Mouse (Mus musculus) heart, embryonic 14.5 days (tissue): ENCODE results near the gene Lrp2bp. TPM values are rescaled to one million over a fixed set of nuclear protein-coding genes. Genes with fewer than 3 reads are reported as not detected.

Experiments
- ATAC-seq: fragments of 200-750 bp; cut with Nextera tagmentation; 2 replicates; pipeline ENCODE4 v1.8.0; 2017; ENCODE audit warnings: low read depth, moderate TSS enrichment; ENCODE audit not compliant: insufficient number of reproducible peaks, insufficient read depth, low FRiP score
- H3K27ac ChIP-seq, 2 experiments: fragments of 200-500 bp in 1 of 2; fragments of 300-500 bp in 1 of 2; sonication (generic) in 1 of 2; replicated peaks in 1 of 2; 2 replicates each; pipeline ENCODE4 v1.5.1; 2012 to 2014; ENCODE audit warnings: low read depth in 2 of 2, low read length in 2 of 2, control low read depth in 1 of 2, mild to moderate bottlenecking in 1 of 2, mixed read lengths in 1 of 2; ENCODE audit not compliant: control insufficient read depth in 1 of 2, insufficient read depth in 1 of 2
- H3K27me3 ChIP-seq: fragments of 300-500 bp; sonication (generic); 2 replicates; pipeline ENCODE4 v1.6.1; 2014; ENCODE audit warnings: mild to moderate bottlenecking, low read length, control low read depth; ENCODE audit not compliant: control insufficient read depth, insufficient read depth
- H3K36me3 ChIP-seq: fragments of 300-500 bp; sonication (generic); 2 replicates; pipeline ENCODE4 v1.6.1; 2014; ENCODE audit warnings: mild to moderate bottlenecking, control low read depth, low read length, mixed read lengths; ENCODE audit not compliant: control insufficient read depth, insufficient read depth
- H3K4me1 ChIP-seq, 2 experiments: fragments of 200-500 bp in 1 of 2; fragments of 300-500 bp in 1 of 2; sonication (generic) in 1 of 2; 2 replicates each; pipeline ENCODE4 v1.6.1; 2012 to 2014; ENCODE audit warnings: low read length in 2 of 2, control low read depth in 1 of 2, mixed read lengths in 1 of 2; ENCODE audit not compliant: control insufficient read depth in 2 of 2, insufficient read depth in 2 of 2
- H3K4me2 ChIP-seq: fragments of 300-500 bp; sonication (generic); 2 replicates; pipeline ENCODE4 v1.6.1; 2014; ENCODE audit warnings: mild to moderate bottlenecking, low read length
- H3K4me3 ChIP-seq, 2 experiments: fragments of 200-500 bp in 1 of 2; fragments of 300-500 bp in 1 of 2; sonication (generic) in 1 of 2; 2 replicates each; pipeline ENCODE4 v1.5.1; 2012 to 2014; ENCODE audit warnings: low read length in 2 of 2, mild to moderate bottlenecking in 2 of 2, control low read depth in 1 of 2, low read depth in 1 of 2, moderate library complexity in 1 of 2; ENCODE audit not compliant: control insufficient read depth in 1 of 2, insufficient read depth in 1 of 2
- H3K9ac ChIP-seq: fragments of 300-500 bp; sonication (generic); 2 replicates; pipeline ENCODE4 v1.6.1; 2014; ENCODE audit warnings: mild to moderate bottlenecking, low read length
- H3K9me3 ChIP-seq: fragments of 300-500 bp; sonication (generic); 2 replicates; pipeline ENCODE4 v1.6.1; 2016; ENCODE audit warnings: low read length, control low read depth; ENCODE audit not compliant: control insufficient read depth
- WGBS: fragments of 180-500 bp; shearing (Covaris S2); extraction: QIAGEN DNeasy Blood & Tissue Kit; methylation state at CpG from one replicate; pipeline ENCODE4 v1.1.7; 2014; 5-methylcytosine and 5-hydroxymethylcytosine counted together
- polyA plus RNA-seq: library from polyadenylated mRNA; unstranded; fragments of >200 nt; fragmentation: Nextera tagmentation; extraction: Ambion mirVana; gene quantifications from 2 replicates; pipeline ENCODE4 v1.2.1, GENCODE M21; 2014

The Lrp2bp gene
- polyA plus RNA-seq, 1 experiment from 2014 or later, result 1.3 TPM

- ATAC-seq, result no peak
- Histone ChIP-seq H3K4me2 (no peak overlapping the region), H3K9me3 (no peaks in the 10 kb centered on the region), H3K27me3 (no peaks in the 10 kb centered on the region), H3K27ac (no peak overlapping the region), H3K4me1 (peaks cover 2 to 5% of the 10 kb centered on the region in 2 experiments; a peak in 3 of 4 replicates), H3K4me3 (no peak overlapping the region), H3K36me3 (peaks cover 34% of the 10 kb centered on the region), H3K9ac (no peak overlapping the region)
- WGBS, result 64% methylated on average over 1 of the region's 1 CpGs
These were observed 40.6 kb downstream of the Lrp2bp start for GRCm38 (mm10) chr8:46039666-46040065.

- Histone ChIP-seq H3K27ac (no peak overlapping the region), H3K36me3 (peaks cover 34% of the 10 kb centered on the region), H3K4me1 (peaks cover 2 to 5% of the 10 kb centered on the region in 2 experiments; a peak in 3 of 4 replicates)
These were observed 41.2 kb downstream of the Lrp2bp start for GRCm38 (mm10) chr8:46040260-46040659.

DNA sequence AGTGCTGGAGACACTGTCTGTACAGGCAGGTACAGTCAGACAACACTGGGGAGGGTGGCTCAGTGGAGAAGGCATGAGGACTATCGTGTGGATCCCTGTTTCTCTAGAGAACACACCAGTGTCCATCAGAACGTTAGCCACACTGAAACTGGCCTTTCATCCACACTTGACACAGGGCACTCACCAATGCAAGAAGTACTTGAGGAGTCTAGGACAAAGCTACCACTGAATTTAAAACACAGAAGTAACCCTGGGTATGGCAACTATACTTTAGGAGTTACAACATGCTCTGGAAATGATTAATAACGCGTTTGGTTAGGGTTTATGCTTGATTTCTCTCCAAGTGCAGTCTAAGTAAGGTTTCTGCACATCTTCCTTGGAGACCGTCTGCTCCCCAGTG lies 73.7 kb downstream of the Lrp2bp start:
- Histone ChIP-seq H3K4me1 (0 out of 4 replicates have a peak, but pooled peaks cover 0 to 3% of the 10 kb centered on the region in 2 experiments), H3K27ac (no peak overlapping the region), H3K27me3 (no peaks in the 10 kb centered on the region), H3K9ac (no peak overlapping the region), H3K9me3 (no peaks in the 10 kb centered on the region), H3K4me2 (no peak overlapping the region), H3K36me3 (peaks cover 7% of the 10 kb centered on the region), H3K4me3 (no peak overlapping the region)
- WGBS, result 87% methylated on average over 5 of the region's 5 CpGs
- ATAC-seq, result no peak

More at GRCm38 (mm10) chr8:46040260-46040659, 41.2 kb downstream of the Lrp2bp start:
- Histone ChIP-seq H3K9ac (no peak overlapping the region), H3K4me3 (no peak overlapping the region), H3K9me3 (no peaks in the 10 kb centered on the region), H3K27me3 (no peaks in the 10 kb centered on the region), H3K4me2 (no peak overlapping the region)
- 33% methylated on average over 13 of the region's 13 CpGs for WGBS
- ATAC-seq, result no peak

DNA sequence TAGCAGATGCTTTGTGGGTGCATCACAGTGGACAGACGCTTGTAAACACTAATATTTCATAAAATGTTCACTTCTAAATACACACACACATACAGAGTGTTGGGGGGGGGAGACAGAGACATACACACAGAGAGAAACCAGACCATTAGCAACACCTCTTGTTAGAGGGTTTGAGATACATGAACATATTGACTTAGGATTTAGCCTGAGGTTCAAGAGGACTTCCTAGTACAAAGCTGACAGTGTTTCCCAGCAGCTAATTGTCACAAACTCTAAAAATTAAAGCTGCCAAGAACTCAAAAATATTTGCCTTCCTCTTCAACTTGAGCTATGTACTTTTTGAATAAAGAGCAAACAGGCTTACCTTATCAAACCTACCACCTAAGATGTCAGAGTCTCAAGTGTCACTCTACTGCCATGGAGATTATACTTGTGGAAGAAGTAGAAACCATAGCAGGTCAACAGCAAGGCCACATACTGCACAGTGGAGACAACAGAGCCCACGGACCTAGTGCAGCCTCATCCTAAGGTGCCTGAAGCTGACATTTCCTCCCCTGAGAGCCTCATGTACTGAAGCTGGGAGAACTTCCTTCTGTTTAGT lies 74.5 kb downstream of the Lrp2bp start:
- ATAC-seq, result no peak
- Histone ChIP-seq H3K4me3 (no peak overlapping the region), H3K9ac (no peak overlapping the region), H3K27me3 (no peaks in the 10 kb centered on the region), H3K27ac (no peak overlapping the region), H3K4me1 (0 out of 4 replicates have a peak, but pooled peaks cover 0 to 3% of the 10 kb centered on the region in 2 experiments), H3K4me2 (no peak overlapping the region), H3K36me3 (peaks cover 5% of the 10 kb centered on the region), H3K9me3 (no peaks in the 10 kb centered on the region)
- 75% methylated on average over 2 of the region's 2 CpGs for WGBS

DNA sequence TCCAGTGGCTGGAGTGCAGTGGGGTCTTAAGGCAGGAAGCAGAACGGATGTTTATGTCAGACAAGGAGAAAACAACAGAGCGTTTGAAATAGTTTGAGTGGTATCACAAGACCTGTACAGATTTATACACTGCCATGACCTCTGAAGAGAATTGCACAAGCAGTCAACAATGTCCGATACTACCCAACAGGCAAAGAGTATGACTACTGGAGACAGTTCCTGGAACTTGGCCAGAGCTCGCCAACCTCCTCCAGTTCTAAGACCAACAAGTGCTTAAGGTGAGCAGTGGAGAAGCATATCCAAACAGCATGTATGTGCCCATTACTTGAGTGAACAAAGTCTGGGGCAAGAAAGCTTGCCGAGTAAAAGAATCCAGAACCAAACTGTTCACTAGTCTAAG lies 76.1 kb downstream of the Lrp2bp start:
- 86% methylated on average over 5 of the region's 5 CpGs for WGBS
- H3K9ac ChIP-seq, result no peak overlapping the region
- H3K4me1 ChIP-seq, result 0 out of 4 replicates have a peak, but pooled peaks cover 0 to 3% of the 10 kb centered on the region in 2 experiments
- no peak overlapping the region for H3K27ac ChIP-seq
- H3K4me3 ChIP-seq, result no peak overlapping the region
- H3K27me3 ChIP-seq, result no peaks in the 10 kb centered on the region
- H3K9me3 ChIP-seq, result no peaks in the 10 kb centered on the region
- H3K4me2 ChIP-seq, result no peak overlapping the region
- H3K36me3 ChIP-seq, result peaks cover 17% of the 10 kb centered on the region
- ATAC-seq, result no peak

- H3K4me2 ChIP-seq, result no peak overlapping the region
These were observed 79.8 kb downstream of the Lrp2bp start for GRCm38 (mm10) chr8:46078866-46079265.

More at GRCm38 (mm10) chr8:46078866-46079265, 79.8 kb downstream of the Lrp2bp start:
- Histone ChIP-seq H3K27me3 (no peaks in the 10 kb centered on the region), H3K27ac (no peak overlapping the region), H3K4me3 (no peak overlapping the region), H3K9ac (no peak overlapping the region), H3K36me3 (peaks cover 14% of the 10 kb centered on the region; the same call in 1 of the 2 replicates), H3K9me3 (no peaks in the 10 kb centered on the region), H3K4me1 (peaks cover 2% of the 10 kb centered on the region in 2 experiments; a peak in 2 of 4 replicates)
- 65% methylated on average over 6 of the region's 6 CpGs for WGBS
- ATAC-seq, result no peak
